Mouse (Mus musculus): Measurements from ENCODE around the gene Thsd7a.

DNA sequence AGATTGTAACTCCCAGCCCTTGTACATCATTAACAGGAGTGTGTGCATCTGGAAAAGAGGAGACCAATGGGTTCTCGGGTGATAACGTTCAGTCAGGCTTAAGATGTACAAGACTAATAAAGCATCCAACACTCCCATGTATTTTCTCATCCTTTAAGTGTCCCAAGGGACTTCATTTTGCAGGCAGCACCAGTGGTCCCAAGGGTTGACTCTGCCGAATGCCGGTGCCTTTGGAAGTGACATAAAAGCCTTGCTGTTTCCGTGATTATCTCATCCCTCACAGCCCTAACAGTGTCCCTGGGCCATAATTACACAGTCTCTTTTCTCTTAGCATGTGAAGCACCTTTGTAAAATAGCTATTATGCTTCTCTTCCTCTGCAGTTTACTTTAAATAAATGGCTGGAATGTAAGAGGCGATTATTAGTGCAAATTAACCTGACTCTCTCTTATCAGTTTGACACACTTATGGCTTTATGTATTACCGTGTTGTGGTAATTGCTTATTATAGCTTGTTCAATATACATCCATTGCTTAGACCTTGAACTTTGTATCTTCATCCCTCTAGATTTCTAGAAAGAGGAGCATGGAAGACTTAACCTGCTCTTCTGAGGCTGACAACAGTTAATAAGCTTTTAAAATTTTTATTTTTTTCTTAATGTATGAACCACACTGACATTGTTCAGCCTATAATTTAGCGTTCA, 35.9 kb upstream of the Thsd7a start:
- TF ChIP-seq GATA1 (IDR thresholded peaks at IDR 0.05; ENCODE audit: borderline replicate concordance, low read length) (no peak), FLI1 (IDR thresholded peaks at IDR 0.05; ENCODE audit: low read length) (no peak)

Data from megakaryocyte, embryonic 14.5 days (primary cell).